Mouse (Mus musculus): ENCODE data around the gene Rfx3. TPM values are rescaled to one million over a fixed set of nuclear protein-coding genes. Genes with fewer than 3 reads are reported as not detected.

The Rfx3 gene
- total and polyA plus RNA-seq, 2 experiments from 2014 or later, result 11.2 to 31.1 TPM

DNA sequence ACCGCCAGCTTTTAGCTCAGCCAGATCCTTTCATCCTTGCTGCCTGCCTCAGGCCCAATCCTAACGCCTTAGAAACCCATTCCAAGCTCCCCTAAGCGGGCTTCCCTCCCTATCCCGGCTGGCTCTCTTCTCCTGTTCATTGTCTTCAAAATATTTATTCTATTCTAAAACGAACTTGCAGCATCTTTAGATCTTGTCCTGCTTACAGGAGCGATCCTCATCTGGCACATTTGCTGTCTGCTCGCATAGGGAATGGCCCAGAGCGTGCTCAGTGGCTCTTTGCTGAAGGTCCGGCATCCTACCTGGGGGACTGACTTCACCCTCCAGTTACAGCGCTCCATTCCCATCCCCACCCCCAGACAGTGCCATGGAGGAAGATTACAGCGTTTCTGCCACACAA is 292.0 kb downstream of the Rfx3 start:
- 75% methylated on average over 11 of the region's 11 CpGs for WGBS
- Histone ChIP-seq H3K27ac (no peak overlapping the region), H3K4me1 (ENCODE audit: insufficient read depth, low read length) (no peaks in the 10 kb centered on the region), H3K9me3 (ENCODE audit: low read length) (no peaks in the 10 kb centered on the region), H3K9ac (replicated peaks; ENCODE audit: low read length) (no peak overlapping the region), H3K27me3 (ENCODE audit: insufficient read depth, low read length) (no peaks in the 10 kb centered on the region), H3K4me2 (ENCODE audit: low read depth, low read length) (no peak overlapping the region), H3K4me3 (ENCODE audit: low read length) (no peak overlapping the region), H3K36me3 (ENCODE audit: insufficient read depth, low read length) (no peaks in the 10 kb centered on the region)
- ATAC-seq, result no peak
- no peak for TF ChIP-seq CTCF (IDR thresholded peaks at IDR 0.05; ENCODE audit: low read depth)
- DNase-seq (ENCODE audit: low spot score), result no peak

DNA sequence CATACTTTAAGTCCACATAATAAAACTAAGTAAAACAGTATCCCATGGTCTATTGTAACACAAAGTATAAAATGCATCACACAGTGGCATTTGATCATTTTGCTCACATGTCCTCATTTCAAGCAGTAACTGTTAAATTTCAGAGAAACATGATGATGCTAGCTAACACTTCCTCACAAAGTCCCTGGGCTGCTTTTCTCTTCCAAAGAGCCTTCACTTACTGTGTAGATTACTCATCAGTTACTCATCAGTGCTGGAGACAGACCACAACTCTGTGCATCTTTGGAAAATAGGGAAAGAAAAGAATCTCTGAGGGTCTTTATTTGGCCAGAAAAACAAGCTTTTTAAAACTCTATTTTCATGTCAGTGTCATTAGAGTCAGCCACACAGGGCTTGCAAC is 294.7 kb downstream of the Rfx3 start:
- H3K4me2 ChIP-seq (ENCODE audit: low read depth, low read length), result no peak overlapping the region
- no peak overlapping the region for H3K9ac ChIP-seq (replicated peaks; ENCODE audit: low read length)
- H3K27me3 ChIP-seq (ENCODE audit: insufficient read depth, low read length), result no peaks in the 10 kb centered on the region
- ATAC-seq (no peak), DNase-seq (ENCODE audit: low spot score) (no peak)
- no peak overlapping the region for H3K27ac ChIP-seq
- H3K4me1 ChIP-seq (ENCODE audit: insufficient read depth, low read length), result no peaks in the 10 kb centered on the region
- H3K36me3 ChIP-seq (ENCODE audit: insufficient read depth, low read length), result no peaks in the 10 kb centered on the region
- H3K9me3 ChIP-seq (ENCODE audit: low read length), result no peaks in the 10 kb centered on the region
- TF ChIP-seq CTCF (IDR thresholded peaks at IDR 0.05; ENCODE audit: low read depth), result no peak
- H3K4me3 ChIP-seq (ENCODE audit: low read length), result no peak overlapping the region
